Mouse (Mus musculus) heart, adult 8-10 months (tissue): ENCODE results near the gene Galm. TPM values are rescaled to one million over a fixed set of nuclear protein-coding genes. Genes with fewer than 3 reads are reported as not detected.

Experiments used
- DNase-seq: peaks from one replicate; pipeline ENCODE4 v3.0.0; 2022; ENCODE audit warnings: low spot score
- total RNA-seq, 4 experiments: library from RNA; stranded (reverse); gene quantifications; 2 replicates each; pipeline ENCODE4 v1.2.4; 2022

Galm gene
- 10 to 100 TPM; 17.8 to 21.2 (median 19.7) TPM for total RNA-seq

DNA sequence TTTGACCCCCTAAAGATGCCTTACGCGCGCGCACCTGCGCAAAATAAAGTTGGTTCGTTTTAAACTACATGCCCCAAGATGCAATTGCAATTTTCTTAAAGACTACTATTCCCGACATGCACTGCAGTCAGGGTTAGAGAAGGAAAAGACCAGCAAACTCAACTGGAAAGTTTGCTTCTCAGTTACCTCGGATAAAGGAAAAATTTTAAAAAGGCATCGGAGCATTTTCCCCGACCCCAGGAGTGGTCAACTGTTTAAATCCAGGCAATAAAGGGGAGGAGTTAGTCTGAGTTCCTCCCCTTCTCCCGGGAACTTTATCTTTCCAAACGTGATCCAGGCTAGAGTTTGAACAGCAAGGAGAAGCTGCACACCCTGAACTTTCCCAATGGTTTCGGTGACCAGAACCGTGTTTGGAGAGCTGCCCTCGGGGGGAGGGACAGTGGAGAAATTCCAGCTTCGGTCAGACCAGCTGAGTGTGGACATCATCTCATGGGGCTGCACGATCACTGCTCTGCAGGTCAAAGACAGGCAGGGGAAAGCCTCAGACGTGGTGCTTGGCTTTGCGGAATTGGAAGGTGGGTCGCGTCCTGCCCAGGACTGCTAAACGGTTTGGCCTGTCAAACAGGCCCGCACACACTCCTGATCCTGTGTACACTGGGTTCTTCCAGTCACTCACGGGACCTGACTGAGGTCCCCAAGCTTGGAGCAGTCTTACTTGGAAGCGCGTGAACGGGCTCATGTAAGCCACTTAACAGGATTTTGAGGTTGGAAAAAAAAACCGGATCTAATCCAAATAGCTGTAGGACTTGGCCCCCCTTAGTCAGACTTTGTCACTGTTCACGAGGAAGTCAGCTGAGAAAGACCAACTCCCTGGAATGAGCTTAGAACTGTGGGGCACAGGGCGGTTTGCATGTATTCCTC is at the start of gene Galm:
Galm (plus strand) TSS at position 141 of the 921 bp plus-strand sequence.
- DNase-seq: peak; percentile 77

DNA sequence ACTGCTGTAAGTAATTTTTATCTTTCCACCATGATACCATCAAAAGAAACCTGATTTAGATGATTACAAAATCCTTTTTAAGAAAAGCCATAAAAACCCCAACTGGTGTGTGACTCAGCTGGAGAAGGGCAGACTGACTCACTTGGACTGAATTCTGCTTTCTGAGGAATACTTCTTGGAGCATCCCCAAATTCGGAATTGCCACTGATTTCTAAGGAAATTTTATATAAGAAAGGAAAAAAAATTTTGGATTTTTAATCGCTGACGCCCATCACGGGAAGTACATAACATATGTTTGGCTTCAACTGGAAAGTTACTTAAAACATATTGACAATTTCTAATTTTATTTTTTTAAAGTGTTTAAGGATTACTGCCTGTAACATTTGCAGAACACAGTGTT is 48.5 kb upstream of the Galm start:
- peak; percentile 7 for DNase-seq

DNA sequence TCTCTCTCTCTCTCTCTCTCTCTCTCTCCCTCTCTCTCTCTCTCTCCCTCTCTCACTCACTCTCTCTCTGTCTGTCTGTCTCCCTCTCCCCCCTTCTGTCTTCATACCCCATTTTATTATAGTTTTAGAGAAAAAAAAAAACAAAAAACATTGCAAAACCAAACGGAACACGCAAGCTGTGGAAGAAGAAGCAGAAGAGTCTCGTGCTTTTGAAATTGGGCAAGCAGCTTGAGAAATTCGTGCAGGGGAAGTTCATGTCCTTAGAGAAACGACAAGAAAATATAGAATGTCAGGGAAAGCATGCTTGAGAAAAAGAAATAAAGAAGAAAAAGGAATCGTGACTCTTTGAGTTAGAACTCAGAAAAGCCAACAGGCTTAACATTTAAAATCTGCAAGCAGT is 44.0 kb upstream of the Galm start:
- no peak for DNase-seq

DNA sequence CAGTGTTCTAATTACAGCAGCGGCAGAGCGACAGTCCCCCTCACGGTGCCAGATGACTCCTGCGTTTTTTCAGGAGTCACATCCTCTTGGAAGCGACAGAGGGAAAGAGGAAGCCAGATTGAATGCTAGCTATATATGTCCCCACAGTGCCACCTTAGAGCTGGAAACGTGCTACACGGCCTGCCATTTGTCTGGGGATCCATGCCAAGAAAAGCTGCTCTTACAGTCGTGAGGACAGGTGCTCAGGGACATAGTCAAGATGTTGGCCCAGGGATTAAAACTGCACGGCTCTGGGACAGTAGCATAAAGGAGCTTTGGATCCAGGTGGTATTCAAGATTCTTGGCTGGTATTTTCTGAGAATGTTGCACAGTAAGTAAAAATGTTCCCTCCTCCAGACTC is 42.8 kb upstream of the Galm start:
- no peak for DNase-seq

DNA sequence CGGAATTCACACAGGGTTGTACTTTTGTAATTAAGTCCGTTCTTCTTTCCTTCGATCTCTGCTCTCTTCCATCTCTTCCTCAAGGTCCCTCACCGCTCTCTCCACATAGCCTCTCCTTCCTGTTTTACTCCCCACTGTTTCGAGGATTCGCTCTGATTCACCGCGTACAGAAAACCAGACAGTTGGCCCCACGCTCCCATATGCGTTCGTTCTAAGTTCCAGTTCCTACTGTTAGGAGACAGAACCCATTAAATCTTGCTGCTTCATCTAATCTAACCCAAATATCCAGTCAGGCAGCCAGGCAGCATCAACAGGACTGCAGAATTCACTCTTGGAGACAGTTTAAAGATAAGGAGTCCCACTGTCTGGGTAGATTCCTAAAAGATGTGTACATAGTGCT is 40.7 kb upstream of the Galm start:
- DNase-seq: no peak

DNA sequence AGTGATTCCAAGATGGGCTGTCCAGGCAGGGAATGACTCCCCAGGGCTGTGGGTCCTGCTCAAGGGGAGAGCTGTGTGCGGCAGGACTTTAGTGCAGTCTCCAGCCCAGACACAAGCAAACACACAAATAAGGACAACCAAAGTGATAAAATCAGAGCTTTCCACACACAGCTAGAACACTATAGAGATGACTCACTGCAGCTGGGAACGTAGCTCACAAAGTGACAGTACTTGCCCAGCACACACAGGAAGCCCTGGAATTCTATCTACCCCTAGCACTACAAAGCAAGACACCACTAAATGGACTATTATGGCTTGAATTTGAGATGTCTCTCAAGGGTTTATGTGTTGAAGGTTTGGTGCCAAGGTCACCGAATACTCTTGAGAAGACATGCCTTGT is 39.1 kb upstream of the Galm start:
- DNase-seq: no peak

DNA sequence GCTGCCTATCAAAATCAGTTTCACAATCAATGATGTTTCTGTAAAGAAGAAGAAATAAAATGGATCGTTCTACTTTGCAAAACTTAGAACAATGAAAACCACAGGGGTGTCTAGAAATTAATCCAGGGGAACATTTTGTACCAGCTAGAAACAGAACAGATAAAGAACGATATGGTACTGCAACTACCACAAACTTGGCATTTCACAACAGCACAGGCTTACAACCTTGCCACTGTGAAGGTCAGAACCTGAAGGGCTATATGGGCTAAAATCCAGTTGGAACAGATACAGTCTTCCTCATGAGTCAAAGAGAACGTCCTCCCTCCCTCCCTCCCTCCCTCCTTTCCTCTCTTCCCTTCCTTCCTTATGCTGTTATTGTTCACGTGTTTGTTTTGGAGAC is 36.7 kb upstream of the Galm start:
- peak; percentile 13 for DNase-seq

DNA sequence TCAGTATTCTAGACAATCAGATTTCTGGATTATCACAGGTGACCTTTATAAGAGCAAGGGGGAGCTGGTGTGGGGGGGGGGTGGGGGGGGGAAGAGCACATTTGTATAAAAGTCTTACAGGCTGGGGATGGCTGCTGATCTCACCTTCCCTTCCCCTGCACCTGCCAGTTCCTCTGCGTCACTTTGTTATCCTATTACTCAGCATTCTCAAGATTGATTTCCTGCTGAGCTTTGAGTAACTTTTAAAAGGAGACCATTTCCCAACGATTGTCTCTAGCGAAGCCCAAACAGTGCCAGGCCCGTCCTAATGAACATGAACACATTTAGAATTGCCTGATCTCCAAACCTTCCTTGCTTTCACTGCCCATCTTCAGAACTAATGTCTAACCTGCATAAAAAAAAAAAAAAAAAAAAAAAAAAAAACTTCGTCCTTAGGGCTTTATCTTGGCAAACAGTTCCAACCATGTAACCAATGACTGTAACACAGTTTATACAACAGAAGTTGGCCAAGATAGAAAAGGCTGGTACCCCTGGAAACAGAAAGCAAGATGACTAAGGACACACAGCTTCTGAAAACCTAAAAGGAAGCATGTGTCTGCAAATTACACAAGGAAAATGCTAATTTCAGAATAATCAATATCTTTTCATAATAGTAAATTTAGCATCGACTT is 35.3 kb upstream of the Galm start:
- DNase-seq: no peak

DNA sequence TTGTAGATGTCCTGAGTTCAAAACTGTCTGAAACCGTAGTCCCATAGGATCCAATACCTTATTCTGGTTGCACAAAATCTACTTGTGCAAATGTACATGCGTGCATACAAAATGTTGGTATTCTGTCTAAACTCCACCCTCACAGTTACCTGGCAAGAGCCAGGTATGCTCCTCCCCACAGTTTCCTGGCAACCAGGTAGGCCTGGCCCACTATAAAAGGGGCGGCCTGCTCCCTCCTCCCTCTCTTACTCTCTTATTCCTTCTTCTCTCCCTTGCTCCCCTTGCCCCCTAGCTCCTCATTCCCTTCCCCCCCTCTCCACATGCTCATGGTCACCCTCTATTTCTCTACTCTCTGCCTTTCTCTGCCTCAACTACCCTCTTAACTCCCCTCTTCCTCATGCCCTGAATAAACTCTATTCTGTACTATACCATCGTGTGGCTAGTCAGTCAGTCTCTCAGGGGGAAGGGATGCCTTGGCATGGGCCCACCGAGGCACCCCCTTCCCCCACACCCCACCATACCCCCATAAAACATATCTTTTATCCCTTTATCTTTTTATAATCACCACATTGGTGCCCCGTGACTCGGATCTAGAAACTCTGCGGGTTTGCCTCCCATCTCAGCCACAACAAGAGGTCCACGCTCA is 31.9 kb upstream of the Galm start:
- DNase-seq: no peak

DNA sequence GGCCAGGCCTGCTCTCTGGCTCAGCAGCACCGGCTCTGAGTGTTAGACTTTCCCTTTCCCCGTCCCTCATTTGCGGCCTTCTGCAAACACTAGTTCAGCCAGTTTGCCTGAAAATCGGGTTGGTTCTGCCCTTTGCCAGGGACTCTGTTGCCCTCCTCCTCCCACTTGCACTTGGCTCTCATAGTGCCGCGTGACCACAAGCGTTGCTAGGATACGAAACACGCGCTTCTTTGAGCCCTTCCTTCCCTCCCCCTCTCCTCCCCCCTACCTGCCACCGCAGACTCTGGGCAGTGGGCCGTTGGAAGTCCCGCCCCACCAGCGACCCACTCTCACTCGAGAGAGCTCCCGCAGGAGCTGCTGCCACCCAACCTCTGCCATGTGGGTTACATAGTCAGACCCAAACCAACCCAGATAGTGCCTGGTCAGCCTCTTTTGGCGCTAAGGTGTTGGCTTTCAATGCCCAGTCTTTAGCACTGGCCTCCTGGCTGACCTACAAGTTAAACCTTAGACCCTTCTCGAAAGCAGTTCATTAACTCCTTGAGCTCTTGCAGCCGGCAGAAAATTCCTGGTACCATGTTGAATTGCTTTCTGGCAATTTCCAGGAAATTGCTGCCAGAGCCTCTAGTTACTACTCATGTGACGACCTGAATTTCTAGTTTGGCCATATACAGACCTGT is 31.1 kb upstream of the Galm start:
- DNase-seq: peak; percentile 7

DNA sequence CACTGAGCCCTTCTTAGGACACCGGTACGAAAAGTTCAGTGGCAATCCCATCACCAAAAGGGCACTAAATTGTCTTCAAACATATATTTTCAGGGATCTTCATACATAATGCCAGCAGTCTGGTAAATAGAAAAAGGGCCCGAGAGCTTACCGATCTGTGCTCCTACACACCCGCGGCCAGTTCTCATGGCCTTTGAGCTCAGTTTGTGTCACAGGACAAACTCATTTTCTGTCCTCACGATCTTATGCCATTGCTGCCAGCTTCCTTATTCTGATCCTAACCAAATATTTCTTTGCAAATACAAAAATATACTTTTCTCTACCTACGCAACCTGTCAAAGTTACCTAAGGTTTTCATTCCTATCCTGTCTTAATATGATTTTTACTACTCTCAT is 30.6 kb upstream of the Galm start:
- no peak for DNase-seq

DNA sequence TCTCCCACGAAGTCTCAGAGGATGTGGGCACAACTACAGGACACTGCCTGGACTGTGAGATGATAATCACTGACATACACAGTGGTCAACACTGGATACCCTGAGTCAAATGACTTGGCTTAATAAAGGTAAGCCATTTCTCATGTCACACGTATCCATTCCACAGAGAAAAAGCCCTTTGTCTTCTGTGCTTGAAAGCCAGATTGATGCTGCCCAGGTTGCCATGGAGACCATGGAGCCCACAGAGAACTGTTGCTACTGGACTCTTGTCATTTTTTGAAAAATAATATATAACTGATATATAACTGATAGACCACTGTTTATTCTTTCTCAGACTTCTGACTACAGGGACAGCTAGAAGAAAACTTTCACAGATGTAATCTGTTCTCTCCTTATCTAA is 30.1 kb upstream of the Galm start:
- DNase-seq: no peak

DNA sequence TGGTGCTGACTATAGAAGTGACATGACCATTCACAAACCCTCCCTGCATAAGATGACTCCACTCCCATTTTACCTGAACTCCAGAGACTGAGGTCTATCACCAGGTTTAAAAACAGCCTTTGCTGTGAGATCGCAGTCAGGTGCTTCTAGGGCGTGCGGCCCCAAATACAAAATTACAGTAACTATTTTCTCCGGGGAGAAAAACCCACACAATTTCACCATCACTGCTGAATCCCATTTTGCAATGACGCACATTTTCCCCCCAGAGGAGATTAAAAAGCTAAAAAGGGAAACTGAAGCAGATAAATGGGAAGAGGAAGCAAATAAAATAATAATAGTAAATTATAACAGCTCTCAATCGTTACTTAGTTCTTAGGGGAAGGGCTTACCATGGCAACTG is 27.4 kb upstream of the Galm start:
- DNase-seq: no peak

DNA sequence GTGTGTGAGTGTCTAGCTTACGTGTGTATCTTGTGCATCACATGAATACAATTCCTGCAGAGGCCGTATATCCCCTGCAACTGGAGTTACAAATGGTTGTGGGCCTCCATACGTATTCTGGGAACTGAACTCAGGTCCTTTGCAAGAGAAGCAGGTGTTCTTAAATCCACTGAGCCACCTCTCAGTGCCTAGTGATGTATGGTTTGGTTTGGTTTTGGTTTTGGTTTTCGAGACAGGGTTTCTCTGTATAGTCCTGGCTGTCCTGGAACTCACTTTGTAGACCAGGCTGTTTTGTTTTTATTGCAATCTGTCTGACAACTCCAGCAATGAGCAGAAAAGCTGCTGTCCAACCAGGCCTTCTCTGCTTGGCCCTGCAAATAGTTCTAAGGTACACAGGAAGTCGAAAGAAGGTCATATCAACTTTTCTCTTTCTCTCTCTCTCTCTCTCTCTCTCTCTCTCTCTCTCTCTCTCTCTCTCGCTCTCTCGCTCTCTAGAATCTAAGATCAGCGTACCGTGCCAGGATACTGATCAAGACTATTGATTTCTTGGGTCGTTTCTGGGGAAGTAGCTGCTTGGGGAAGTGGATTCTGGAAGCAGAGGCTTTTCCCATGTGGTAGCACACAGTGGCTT is 21.8 kb upstream of the Galm start:
- no peak for DNase-seq

DNA sequence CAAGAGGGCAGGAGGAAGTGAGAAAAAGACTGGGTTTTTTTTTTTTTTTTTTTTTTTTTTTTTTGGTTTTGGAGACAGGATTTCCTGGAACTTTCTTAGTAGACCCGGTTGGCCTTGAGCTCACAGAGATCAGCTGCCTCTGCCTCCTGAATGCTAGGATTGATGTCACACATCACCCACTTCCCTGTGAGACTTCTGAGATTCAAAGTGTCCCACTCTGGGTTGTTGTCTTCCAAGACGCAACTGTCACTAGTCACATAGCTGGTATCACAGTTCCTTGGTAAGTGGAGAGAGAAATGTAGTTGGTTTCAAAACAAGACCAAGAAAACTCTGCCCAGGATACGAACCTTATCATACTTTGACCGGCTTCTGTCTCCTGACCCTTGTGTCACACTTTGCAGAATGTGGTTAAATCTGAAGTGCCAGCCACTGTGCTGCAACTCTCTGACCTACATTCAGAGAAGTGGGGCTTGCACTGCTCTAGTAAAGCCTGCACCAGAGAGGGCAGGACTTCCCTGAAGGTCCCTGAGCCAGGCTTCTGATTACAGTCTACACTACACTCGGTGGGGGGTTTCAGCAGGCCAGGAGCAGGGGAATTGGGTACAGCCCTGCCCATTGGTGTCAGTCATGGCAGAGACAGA is 14.5 kb upstream of the Galm start:
- no peak for DNase-seq

DNA sequence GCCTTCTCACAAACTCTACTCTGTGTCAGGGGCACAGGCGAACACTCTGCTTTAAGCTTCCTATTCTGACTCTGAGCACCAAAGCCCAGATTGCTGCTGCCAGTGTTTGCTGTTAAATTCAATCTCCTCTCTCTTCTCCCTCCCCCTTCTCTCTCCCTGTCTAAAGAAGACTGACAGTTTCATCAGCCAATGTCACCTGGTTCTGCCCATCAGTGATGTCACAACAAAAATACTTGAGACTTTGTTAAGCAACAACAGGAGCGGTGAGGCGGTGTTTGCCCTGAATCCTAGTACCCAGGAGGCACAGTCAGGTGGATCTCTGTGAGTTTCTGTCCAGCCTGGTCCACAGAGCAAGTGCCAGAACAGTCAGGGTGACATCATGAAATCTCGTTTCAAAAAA is 13.8 kb upstream of the Galm start:
- no peak for DNase-seq

DNA sequence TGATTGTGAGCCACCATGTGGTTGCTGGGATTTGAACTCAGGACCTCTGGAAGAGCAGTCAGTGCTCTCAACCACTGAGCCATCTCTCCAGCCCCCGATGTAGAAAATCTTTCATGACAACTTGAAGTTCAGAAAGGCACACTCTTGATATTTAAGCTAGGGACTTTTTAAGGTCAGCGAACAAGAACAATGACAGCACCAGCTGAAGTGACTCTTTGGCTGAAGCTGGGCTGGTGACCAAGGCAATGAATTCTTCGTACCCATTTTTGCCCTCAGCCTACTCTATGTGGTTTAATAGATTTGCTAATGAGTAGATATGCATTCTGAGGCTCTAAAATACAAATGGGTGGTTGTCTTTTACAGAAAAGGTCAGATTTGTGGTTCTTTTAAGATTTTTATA is 6.9 kb upstream of the Galm start:
- DNase-seq: no peak

DNA sequence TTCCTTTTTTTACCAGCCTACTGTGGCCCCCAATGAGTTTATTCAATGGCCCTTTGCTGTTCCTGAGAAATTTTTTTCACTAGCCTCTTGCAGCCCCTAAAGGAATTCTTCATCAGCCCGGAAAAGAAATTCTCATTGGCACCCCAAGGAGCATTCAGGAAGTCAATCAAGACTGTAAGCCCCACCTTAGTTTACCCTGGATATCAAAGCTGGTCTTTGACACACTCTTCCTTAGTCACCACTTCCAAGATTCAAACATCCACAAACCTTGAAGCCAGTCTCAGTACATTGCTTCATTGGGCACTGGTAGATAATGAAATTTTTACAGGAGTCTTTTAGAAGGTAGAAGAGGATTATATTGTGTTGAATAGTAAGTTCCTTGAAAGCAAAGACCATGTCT is 5.4 kb upstream of the Galm start:
- no peak for DNase-seq

DNA sequence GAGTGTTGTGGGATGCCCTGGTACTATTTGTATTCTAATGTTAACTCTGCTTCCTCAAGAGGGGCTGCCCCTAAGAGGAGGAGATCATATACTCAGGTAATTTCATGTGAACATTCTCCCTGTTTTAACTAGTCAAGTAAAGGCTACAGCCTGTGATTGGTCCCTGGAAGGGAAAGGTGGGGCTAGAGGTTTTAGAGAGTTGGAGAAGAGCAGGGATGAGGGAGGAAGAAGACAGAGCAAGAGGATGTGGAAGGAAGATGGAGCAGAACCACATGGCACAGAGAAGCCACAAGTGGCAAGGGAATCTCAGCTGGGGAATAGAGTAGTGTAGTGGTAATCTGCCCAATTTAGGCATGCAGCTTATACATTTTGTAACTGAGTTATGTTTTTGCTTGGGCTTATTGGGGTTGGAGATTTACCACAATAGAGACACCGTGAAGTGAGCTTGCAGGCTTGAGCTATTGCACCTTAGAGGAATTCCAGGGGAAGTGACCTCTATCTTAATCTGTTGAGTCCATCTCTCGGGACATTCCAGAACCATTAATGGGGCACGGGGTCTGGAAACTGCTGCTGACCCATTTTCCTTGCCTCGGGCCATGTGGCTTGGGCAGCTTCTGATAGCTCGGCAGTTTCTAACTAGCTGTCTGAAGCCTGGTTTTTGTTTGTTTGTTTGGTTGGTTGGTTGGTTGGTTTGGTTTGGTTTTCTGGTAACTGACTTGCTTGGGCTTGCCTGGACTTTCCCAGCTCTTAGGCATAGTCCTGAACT is 2.1 kb upstream of the Galm start:
- no peak for DNase-seq

DNA sequence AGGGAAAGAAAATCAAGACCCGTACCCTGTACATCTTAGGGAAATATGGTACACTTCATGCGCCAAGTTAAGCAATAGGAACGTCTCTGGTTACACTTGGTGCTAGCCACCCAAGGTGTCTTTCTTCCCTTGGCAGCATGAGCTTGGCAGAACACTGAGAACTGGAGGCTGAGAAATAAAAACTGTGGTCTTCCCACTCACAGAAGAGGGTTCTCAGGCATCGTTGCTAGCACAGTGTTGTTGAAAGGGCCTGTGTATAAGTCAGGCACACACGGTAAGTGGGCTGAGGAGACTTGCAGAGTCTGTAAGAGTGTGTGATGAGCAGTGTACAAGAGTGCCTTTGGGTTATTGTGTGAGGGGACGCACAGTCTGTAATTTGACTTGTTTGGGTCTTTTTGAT is 1.1 kb upstream of the Galm start:
- no peak for DNase-seq
